Mouse (Mus musculus): Measurements from ENCODE around the gene Hdgf.
"Not testable (repeated sequence)": the region's sequence is repeated elsewhere in the genome, so short reads cannot be mapped to it uniquely, and the experiment has no call there.

Hdgf gene

GRCm38 (mm10) chr3:87905880-87906485 is at the start of gene Hdgf:
Gene Hdgf, plus strand, starts transcription at chr3:87906321.
- peak; percentile 99 for DNase-seq (ENCODE audit: extremely low read depth, insufficient read length, low spot score)

GRCm38 (mm10) chr3:87857666-87858065 is 48.5 kb upstream of the Hdgf start:
- no peak for DNase-seq (ENCODE audit: extremely low read depth, insufficient read length, low spot score)

GRCm38 (mm10) chr3:87859813-87860212 is 46.3 kb upstream of the Hdgf start:
- DNase-seq (ENCODE audit: extremely low read depth, insufficient read length, low spot score) = peak; percentile 39

GRCm38 (mm10) chr3:87864111-87864510 is 42.0 kb upstream of the Hdgf start:
- not testable (repeated sequence) for DNase-seq (ENCODE audit: extremely low read depth, insufficient read length, low spot score)

GRCm38 (mm10) chr3:87877730-87878129 is 28.4 kb upstream of the Hdgf start:
- no peak for DNase-seq (ENCODE audit: extremely low read depth, insufficient read length, low spot score)

- DNase-seq (ENCODE audit: extremely low read depth, insufficient read length, low spot score) = no peak
Measured at GRCm38 (mm10) chr3:87884291-87884690, 21.8 kb upstream of the Hdgf start.

GRCm38 (mm10) chr3:87884708-87885251 is 21.3 kb upstream of the Hdgf start:
- no peak for DNase-seq (ENCODE audit: extremely low read depth, insufficient read length, low spot score)

GRCm38 (mm10) chr3:87885281-87886003 is 20.7 kb upstream of the Hdgf start, which contains the start of gene Prcc:
Gene Prcc, minus strand, starts transcription at chr3:87885608.
- peak; percentile 97 for DNase-seq (ENCODE audit: extremely low read depth, insufficient read length, low spot score)

GRCm38 (mm10) chr3:87886004-87886365 is 20.1 kb upstream of the Hdgf start:
- no peak for DNase-seq (ENCODE audit: extremely low read depth, insufficient read length, low spot score)

GRCm38 (mm10) chr3:87886416-87886815 is 19.7 kb upstream of the Hdgf start:
- no peak for DNase-seq (ENCODE audit: extremely low read depth, insufficient read length, low spot score)

- DNase-seq (ENCODE audit: extremely low read depth, insufficient read length, low spot score) = peak; percentile 16
Measured at GRCm38 (mm10) chr3:87887400-87887799, 18.7 kb upstream of the Hdgf start.

- no peak for DNase-seq (ENCODE audit: extremely low read depth, insufficient read length, low spot score)
Measured at GRCm38 (mm10) chr3:87891481-87891880, 14.6 kb upstream of the Hdgf start.

- DNase-seq (ENCODE audit: extremely low read depth, insufficient read length, low spot score) = no peak
Measured at GRCm38 (mm10) chr3:87893367-87893905, 12.7 kb upstream of the Hdgf start.

- DNase-seq (ENCODE audit: extremely low read depth, insufficient read length, low spot score) = no peak
Measured at GRCm38 (mm10) chr3:87899266-87899665, 6.9 kb upstream of the Hdgf start.

- no peak for DNase-seq (ENCODE audit: extremely low read depth, insufficient read length, low spot score)
Measured at GRCm38 (mm10) chr3:87899776-87900175, 6.3 kb upstream of the Hdgf start.

GRCm38 (mm10) chr3:87901036-87901624 is 5.0 kb upstream of the Hdgf start:
- DNase-seq (ENCODE audit: extremely low read depth, insufficient read length, low spot score) = no peak

GRCm38 (mm10) chr3:87901959-87902358 is 4.2 kb upstream of the Hdgf start:
- DNase-seq (ENCODE audit: extremely low read depth, insufficient read length, low spot score) = not testable (repeated sequence)

- DNase-seq (ENCODE audit: extremely low read depth, insufficient read length, low spot score) = no peak
Measured at GRCm38 (mm10) chr3:87903821-87904220, 2.3 kb upstream of the Hdgf start.

GRCm38 (mm10) chr3:87906601-87906980 is 470 bp downstream of the Hdgf start:
- DNase-seq (ENCODE audit: extremely low read depth, insufficient read length, low spot score) = peak; percentile 61

- peak; percentile 66 for DNase-seq (ENCODE audit: extremely low read depth, insufficient read length, low spot score)
Measured at GRCm38 (mm10) chr3:87906981-87907857, 1.1 kb downstream of the Hdgf start.
